11 mouse cellular contexts compared by ENCODE assay signal in genomic region chr9:66605876-66606750, GRCm38 (mm10). TPM values are rescaled to one million over a fixed set of nuclear protein-coding genes. Genes with fewer than 3 reads are reported as not detected.
DNase-seq lines count a peak whose midpoint lies in the region; ATAC-seq and TF ChIP-seq lines count a peak whose summit lies in the region.
"Had no signal": no experiment of that assay in that cellular context is flagged by ENCODE, and none has a peak within 500 bp of the region (broad histone marks: within the 10 kb centered on the region; RNA-seq: fewer than 3 reads in every experiment).

No protein-coding gene starts in this region.

- TF ChIP-seq EP300 in lung, postnatal 0 days (IDR thresholded peaks at IDR 0.05), result 0 out of 2 replicates have a peak, but pooled peaks have one; percentile 9

- H3K9me3 ChIP-seq in midbrain, postnatal 0 days (ENCODE audit: low read length), result no peaks in the 10 kb centered on the region
- no peaks in the 10 kb centered on the region for H3K9me3 ChIP-seq in midbrain, embryonic 13.5 days
- no peaks in the 10 kb centered on the region for H3K9me3 ChIP-seq in lung, postnatal 0 days (ENCODE audit: low read length)
- no peaks in the 10 kb centered on the region for H3K9me3 ChIP-seq in heart, embryonic 12.5 days (replicated peaks)
- H3K9me3 ChIP-seq in hindbrain, embryonic 12.5 days (replicated peaks), result no peaks in the 10 kb centered on the region

- TF ChIP-seq POLR2A in kidney, adult 2 months (IDR thresholded peaks at IDR 0.05; ENCODE audit: low read depth, low read length), result no peak

- no peak overlapping the region for H3K4me2 ChIP-seq in midbrain, postnatal 0 days (ENCODE audit: low read depth, low read length, poor library complexity, severe bottlenecking)
- no peak overlapping the region for H3K4me2 ChIP-seq in midbrain, embryonic 13.5 days (replicated peaks)
- peak overlapping the region; percentile 46 for H3K4me2 ChIP-seq in lung, postnatal 0 days (replicated peaks; ENCODE audit: low read depth, low read length)
- H3K4me2 ChIP-seq in heart, embryonic 12.5 days, result no peak overlapping the region
- H3K4me2 ChIP-seq in hindbrain, embryonic 12.5 days (replicated peaks), result no peak overlapping the region; the same call in 1 of the 2 replicates

- no peak for TF ChIP-seq CTCF in midbrain, postnatal 0 days (IDR thresholded peaks at IDR 0.05)
- TF ChIP-seq CTCF in kidney, adult 2 months (conservative IDR thresholded peaks at IDR 0.05; ENCODE audit: insufficient read depth, insufficient read length, low read depth, low read length), result no peak
- no peak for TF ChIP-seq CTCF in lung, postnatal 0 days (IDR thresholded peaks at IDR 0.05)

- ATAC-seq in midbrain, postnatal 0 days (ENCODE audit: low FRiP score), result no peak
- ATAC-seq in midbrain, embryonic 13.5 days, result no peak
- ATAC-seq in lung, postnatal 0 days, result peak; percentile 90
- no peak for ATAC-seq in heart, embryonic 12.5 days (ENCODE audit: insufficient number of reproducible peaks, low FRiP score)
- no peak for ATAC-seq in megakaryocyte, adult 5-6 weeks (ENCODE audit: poor library complexity, severe bottlenecking)
- no peak for ATAC-seq in hindbrain, embryonic 12.5 days (ENCODE audit: low FRiP score)
- ATAC-seq: Patski had no signal

- H3K27ac ChIP-seq in midbrain, postnatal 0 days (ENCODE audit: low read depth, low read length), result no peak overlapping the region
- no peak overlapping the region for H3K27ac ChIP-seq in midbrain, embryonic 13.5 days
- peak overlapping the region; percentile 25; the same call in 1 of the 2 replicates for H3K27ac ChIP-seq in kidney, adult 2 months (ENCODE audit: insufficient read depth, low read depth, low read length)
- peak overlapping the region; percentile 47; the same call in 1 of the 2 replicates for H3K27ac ChIP-seq in lung, postnatal 0 days (ENCODE audit: low read length)
- no peak overlapping the region for H3K27ac ChIP-seq in heart, embryonic 12.5 days (ENCODE audit: poor library complexity, severe bottlenecking)
- no peak overlapping the region for H3K27ac ChIP-seq in hindbrain, embryonic 12.5 days
- H3K27ac ChIP-seq: macrophage had no signal

- H3K4me3 ChIP-seq in midbrain, postnatal 0 days (ENCODE audit: low read depth, low read length), result no peak overlapping the region
- H3K4me3 ChIP-seq in midbrain, embryonic 13.5 days (replicated peaks), result no peak overlapping the region
- H3K4me3 ChIP-seq in kidney, adult 2 months (ENCODE audit: insufficient read depth, low read depth, low read length), result peak overlapping the region; percentile 13; the same call in 1 of the 2 replicates
- H3K4me3 ChIP-seq in lung, postnatal 0 days (ENCODE audit: low read depth, low read length), result no peak overlapping the region
- H3K4me3 ChIP-seq in heart, embryonic 12.5 days, result no peak overlapping the region
- no peak overlapping the region for H3K4me3 ChIP-seq in hindbrain, embryonic 12.5 days
- H3K4me3 ChIP-seq: erythroblast, embryonic 14.5 days had no signal

- no peaks in the 10 kb centered on the region for H3K36me3 ChIP-seq in midbrain, postnatal 0 days (ENCODE audit: insufficient read depth, low read length)
- H3K36me3 ChIP-seq in midbrain, embryonic 13.5 days, result no peaks in the 10 kb centered on the region
- no peaks in the 10 kb centered on the region for H3K36me3 ChIP-seq in kidney, adult 2 months (ENCODE audit: control insufficient read depth, insufficient read depth, low read length)
- no peaks in the 10 kb centered on the region for H3K36me3 ChIP-seq in lung, postnatal 0 days (ENCODE audit: insufficient read depth, low read length)
- no peaks in the 10 kb centered on the region for H3K36me3 ChIP-seq in heart, embryonic 12.5 days
- no peaks in the 10 kb centered on the region for H3K36me3 ChIP-seq in hindbrain, embryonic 12.5 days

- H3K9ac ChIP-seq in midbrain, postnatal 0 days (replicated peaks; ENCODE audit: low read length, poor library complexity, severe bottlenecking), result no peak overlapping the region
- H3K9ac ChIP-seq in midbrain, embryonic 13.5 days (replicated peaks), result no peak overlapping the region
- H3K9ac ChIP-seq in lung, postnatal 0 days (replicated peaks; ENCODE audit: low read depth), result no peak overlapping the region
- H3K9ac ChIP-seq in heart, embryonic 12.5 days, result no peak overlapping the region
- H3K9ac ChIP-seq in hindbrain, embryonic 12.5 days, result no peak overlapping the region

- no peaks in the 10 kb centered on the region for H3K4me1 ChIP-seq in midbrain, postnatal 0 days (ENCODE audit: insufficient read depth, low read length)
- H3K4me1 ChIP-seq in midbrain, embryonic 13.5 days (replicated peaks), result peaks cover 10% of the 10 kb centered on the region; the same call in 1 of the 2 replicates
- peaks cover 19% of the 10 kb centered on the region; the same call in 1 of the 2 replicates for H3K4me1 ChIP-seq in kidney, adult 2 months (ENCODE audit: control insufficient read depth, insufficient read depth, low read length)
- H3K4me1 ChIP-seq in lung, postnatal 0 days (ENCODE audit: insufficient read depth, low read depth, low read length), result peaks cover 4% of the 10 kb centered on the region; the same call in 1 of the 2 replicates
- H3K4me1 ChIP-seq in heart, embryonic 12.5 days (replicated peaks), result peaks cover 15% of the 10 kb centered on the region
- peaks cover 5% of the 10 kb centered on the region for H3K4me1 ChIP-seq in hindbrain, embryonic 12.5 days

- 73% methylated on average over 13 of the region's 13 CpGs for WGBS in midbrain, postnatal 0 days
- WGBS in midbrain, embryonic 13.5 days, result 74% methylated on average over 13 of the region's 13 CpGs
- 32% methylated on average over 13 of the region's 13 CpGs for whole genome bisulfite sequencing in kidney, adult 2 months
- 40% methylated on average over 13 of the region's 13 CpGs for WGBS in lung, postnatal 0 days
- 75% methylated on average over 13 of the region's 13 CpGs for WGBS in heart, embryonic 12.5 days
- 73% methylated on average over 13 of the region's 13 CpGs for WGBS in hindbrain, embryonic 12.5 days

- no peaks in the 10 kb centered on the region for H3K27me3 ChIP-seq in midbrain, postnatal 0 days (ENCODE audit: insufficient read depth, low read length)
- no peaks in the 10 kb centered on the region for H3K27me3 ChIP-seq in midbrain, embryonic 13.5 days
- no peaks in the 10 kb centered on the region for H3K27me3 ChIP-seq in kidney, adult 2 months (replicated peaks; ENCODE audit: control insufficient read depth, insufficient read depth, low read length)
- H3K27me3 ChIP-seq in lung, postnatal 0 days (replicated peaks; ENCODE audit: insufficient read depth, low read length), result no peaks in the 10 kb centered on the region
- peaks cover 2% of the 10 kb centered on the region; the same call in 1 of the 2 replicates for H3K27me3 ChIP-seq in heart, embryonic 12.5 days (replicated peaks)
- H3K27me3 ChIP-seq in hindbrain, embryonic 12.5 days, result 0 out of 2 replicates have a peak, but pooled peaks cover 2% of the 10 kb centered on the region
- H3K27me3 ChIP-seq: Patski had no signal

- DNase-seq in midbrain, postnatal 0 days (ENCODE audit: low spot score), result peak; percentile 37
- peak; percentile 81 for DNase-seq in kidney, adult 2 months
- DNase-seq in lung, postnatal 0 days (ENCODE audit: low spot score), result peak; percentile 92
- DNase-seq in urinary bladder, postnatal 36 days (ENCODE audit: low spot score in 2 of 2), result peak; percentile 57 to 74

RNA-seq across cellular contexts. Expression of gene Usp3, which starts 13.2 kb away (rescaled TPM):
- total RNA-seq in midbrain, postnatal 0 days (2014; rRNA removed), result 23.4 and 30.0 TPM in 2 replicates
- polyA plus RNA-seq in midbrain, postnatal 0 days (2015; fragmentation: Nextera tagmentation; extraction: Ambion mirVana), result 33.7 and 39.9 TPM in 2 replicates
- polyA plus RNA-seq in midbrain, embryonic 13.5 days (2015; fragmentation: Nextera tagmentation; extraction: Ambion mirVana), result 109 and 118 TPM in 2 replicates
- 25.1 and 29.6 TPM in 2 replicates for polyA plus RNA-seq in kidney, adult 2 months (2012; rRNA removed)
- 45.9 and 51.8 TPM in 2 replicates for polyA plus RNA-seq in lung, postnatal 0 days (2015; fragmentation: Nextera tagmentation; extraction: Ambion mirVana)
- 40.3 and 52.0 TPM in 2 replicates for polyA plus RNA-seq in heart, embryonic 12.5 days (2016; fragmentation: Nextera tagmentation; extraction: Ambion mirVana)
- 86.9 and 97.6 TPM in 2 replicates for total RNA-seq in megakaryocyte, adult 5-6 weeks (2015)
- 68.1 and 75.5 TPM in 2 replicates for total RNA-seq in megakaryocyte, adult 5-6 weeks (2017)
- polyA plus RNA-seq in hindbrain, embryonic 12.5 days (2016; fragmentation: Nextera tagmentation; extraction: Ambion mirVana), result 88.1 and 103 TPM in 2 replicates

Comparison
In these comparisons a context has a peak if more than half of its experiments do, and no peak if none do; other contexts are left out.
1. DNase-seq: peak in every context shown above with its lines; median percentile 92 in lung, postnatal 0 days; 81 in kidney, adult 2 months; 66 in urinary bladder, postnatal 36 days; 37 in midbrain, postnatal 0 days.
2. H3K27ac ChIP-seq: peak in kidney, adult 2 months (single experiment) and lung, postnatal 0 days (single experiment); none in midbrain, postnatal 0 days (single experiment), midbrain, embryonic 13.5 days (single experiment), heart, embryonic 12.5 days (single experiment) and hindbrain, embryonic 12.5 days (single experiment).